Mouse (Mus musculus) kidney, embryonic 14.5 days (tissue): ENCODE results near the gene Ints13. TPM values are rescaled to one million over a fixed set of nuclear protein-coding genes. Genes with fewer than 3 reads are reported as not detected.

Source experiments
- ATAC-seq: fragments of 200-750 bp; cut with Nextera tagmentation; 2 replicates; pipeline ENCODE4 v1.8.0; 2017; ENCODE audit warnings: moderate number of reproducible peaks, mild to moderate bottlenecking, moderate TSS enrichment, moderate library complexity; ENCODE audit not compliant: low FRiP score, low TSS enrichment
- H3K27ac ChIP-seq: fragments of 300-500 bp; sonication (generic); 2 replicates; pipeline ENCODE4 v1.5.1; 2014; ENCODE audit warnings: low read depth, mild to moderate bottlenecking, low read length, moderate library complexity, mixed read lengths
- H3K27me3 ChIP-seq: fragments of 300-500 bp; sonication (generic); 2 replicates; pipeline ENCODE4 v1.6.1; 2014; ENCODE audit warnings: mild to moderate bottlenecking, low read length; ENCODE audit not compliant: control insufficient read depth, insufficient read depth
- H3K36me3 ChIP-seq: fragments of 300-500 bp; sonication (generic); 2 replicates; pipeline ENCODE4 v1.6.1; 2014; ENCODE audit warnings: low read length, mixed read lengths; ENCODE audit not compliant: control insufficient read depth, insufficient read depth
- H3K4me1 ChIP-seq: fragments of 300-500 bp; sonication (generic); 2 replicates; pipeline ENCODE4 v1.6.1; 2014; ENCODE audit warnings: low read length, mixed read lengths; ENCODE audit not compliant: control insufficient read depth, insufficient read depth
- H3K4me2 ChIP-seq: fragments of 300-500 bp; sonication (generic); replicated peaks from 2 replicates; pipeline ENCODE4 v1.6.1; 2014; ENCODE audit warnings: low read depth, mild to moderate bottlenecking, low read length
- H3K4me3 ChIP-seq: fragments of 300-500 bp; sonication (generic); 2 replicates; pipeline ENCODE4 v1.5.1; 2014; ENCODE audit warnings: mild to moderate bottlenecking, low read length
- H3K9ac ChIP-seq: fragments of 300-500 bp; sonication (generic); 2 replicates; pipeline ENCODE4 v1.6.1; 2014; ENCODE audit warnings: low read depth, mild to moderate bottlenecking, low read length, moderate library complexity
- H3K9me3 ChIP-seq: fragments of 300-500 bp; sonication (generic); 2 replicates; pipeline ENCODE4 v1.6.1; 2016; ENCODE audit warnings: low read length; ENCODE audit not compliant: control insufficient read depth
- WGBS: fragments of 180-500 bp; shearing (Covaris S2); extraction: QIAGEN DNeasy Blood & Tissue Kit; methylation state at CpG from one replicate; pipeline ENCODE4 v1.1.7; 2014; 5-methylcytosine and 5-hydroxymethylcytosine counted together
- polyA plus RNA-seq: library from polyadenylated mRNA; unstranded; fragments of >200 nt; fragmentation: Nextera tagmentation; extraction: Ambion mirVana; gene quantifications from 2 replicates; pipeline ENCODE4 v1.2.1, GENCODE M21; 2014

Gene Ints13
- 58.3 and 73.9 TPM in 2 replicates for polyA plus RNA-seq

DNA sequence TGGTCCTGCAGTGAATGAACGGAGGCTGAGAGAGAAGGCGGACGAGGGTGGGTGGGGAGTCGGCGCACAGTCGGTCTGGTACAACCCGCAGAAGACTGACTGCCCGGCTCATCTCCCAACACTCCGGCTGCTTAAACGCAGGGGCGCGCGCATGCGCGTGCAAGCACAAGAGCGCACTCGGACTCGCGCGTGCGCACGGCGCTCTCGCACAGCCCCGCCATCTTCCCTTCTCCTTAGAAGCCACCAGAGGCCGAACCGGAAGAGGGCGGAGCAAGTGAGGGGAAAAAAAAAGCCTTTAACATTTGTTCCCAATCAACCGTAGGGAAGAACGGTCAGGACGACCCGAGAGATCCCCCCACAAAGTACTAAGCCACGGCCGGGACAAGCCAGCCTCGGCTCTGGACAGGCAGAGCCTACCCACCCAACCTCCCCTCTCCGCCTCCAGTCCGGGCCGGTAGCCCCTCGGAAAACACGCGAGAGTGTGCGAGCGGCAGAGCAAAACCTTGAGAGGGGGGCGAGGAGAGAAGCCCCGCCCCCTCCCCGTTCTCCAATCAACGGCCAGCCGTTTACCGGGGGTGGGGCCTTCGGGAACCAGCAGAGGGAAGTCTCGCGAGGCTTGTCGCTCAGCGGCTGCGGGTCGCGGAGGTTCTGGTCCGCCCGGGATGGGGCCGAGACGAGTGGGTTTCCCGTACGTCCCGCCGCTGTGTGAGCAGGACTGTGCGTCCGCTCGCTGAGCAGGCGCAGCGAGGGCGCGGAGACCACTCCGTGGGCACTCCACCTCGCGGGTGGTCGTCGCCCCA, at the start of gene Ints13:
Gene Ints13 (minus strand): TSS at position 526 of the 800 bp plus-strand sequence.
- Histone ChIP-seq H3K27ac (peak within 1 kb of the TSS; percentile 96), H3K4me1 (peaks cover 25% of the 10 kb centered on the region), H3K9ac (peak within 1 kb of the TSS; percentile 86), H3K9me3 (no peaks in the 10 kb centered on the region), H3K4me2 (peak within 1 kb of the TSS; percentile 80), H3K36me3 (peaks cover 3% of the 10 kb centered on the region; the same call in 1 of the 2 replicates), H3K4me3 (peak within 1 kb of the TSS; percentile 84), H3K27me3 (no peaks in the 10 kb centered on the region)
- WGBS, result under 1% methylated on average over 77 of the region's 77 CpGs
- ATAC-seq, result peak; percentile 95

DNA sequence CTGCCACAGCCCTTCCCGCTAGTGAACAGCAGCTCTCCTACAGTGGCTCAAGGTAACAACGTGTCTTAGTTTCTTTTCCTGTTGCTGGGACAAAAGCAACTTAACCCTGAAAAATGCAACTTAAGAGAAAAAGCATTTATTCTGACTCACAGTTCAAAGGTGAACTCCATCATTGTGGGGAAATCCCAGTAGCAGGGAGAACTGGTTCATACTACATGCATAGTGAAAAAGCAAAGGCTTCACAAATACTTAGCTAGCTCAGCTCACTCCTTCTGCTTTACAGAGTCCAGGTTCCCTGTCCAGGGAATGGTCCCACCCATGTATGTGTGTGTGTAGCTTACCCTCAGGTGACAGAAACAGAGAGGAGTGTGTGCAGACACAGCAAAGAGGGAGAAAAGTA, 39.0 kb upstream of the Ints13 start:
- Histone ChIP-seq H3K4me3 (no peak overlapping the region), H3K4me1 (no peaks in the 10 kb centered on the region), H3K4me2 (no peak overlapping the region), H3K9ac (no peak overlapping the region), H3K27ac (no peak overlapping the region), H3K36me3 (peaks cover 43% of the 10 kb centered on the region), H3K27me3 (no peaks in the 10 kb centered on the region), H3K9me3 (no peaks in the 10 kb centered on the region)
- ATAC-seq, result no peak
- 91% methylated on average over 2 of the region's 2 CpGs for WGBS

DNA sequence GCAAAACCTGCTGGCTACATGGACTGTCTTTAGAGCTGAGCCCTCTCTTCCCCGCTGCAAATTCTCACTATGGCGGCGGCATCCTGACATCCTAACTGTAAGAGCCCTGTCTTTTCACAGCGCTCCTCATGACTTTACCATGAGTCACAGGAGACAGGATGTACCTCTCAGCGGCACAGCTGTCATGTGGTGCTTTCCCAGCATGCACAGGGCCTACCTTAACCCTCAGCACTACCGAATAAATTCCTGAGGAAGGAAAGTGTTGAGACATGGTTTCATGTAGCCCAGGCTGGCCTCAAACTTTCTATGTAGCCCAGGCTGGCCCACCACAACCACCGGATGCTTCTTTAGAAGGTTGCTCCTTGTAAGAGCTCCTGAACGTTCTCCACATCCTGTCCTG, 38.3 kb upstream of the Ints13 start:
- H3K4me1 ChIP-seq, result no peaks in the 10 kb centered on the region
- no peaks in the 10 kb centered on the region for H3K9me3 ChIP-seq
- no peak for ATAC-seq
- H3K27ac ChIP-seq, result no peak overlapping the region
- H3K9ac ChIP-seq, result no peak overlapping the region
- H3K4me3 ChIP-seq, result no peak overlapping the region
- 91% methylated on average over 8 of the region's 8 CpGs for WGBS
- peaks cover 43% of the 10 kb centered on the region for H3K36me3 ChIP-seq
- H3K4me2 ChIP-seq, result no peak overlapping the region
- no peaks in the 10 kb centered on the region for H3K27me3 ChIP-seq

DNA sequence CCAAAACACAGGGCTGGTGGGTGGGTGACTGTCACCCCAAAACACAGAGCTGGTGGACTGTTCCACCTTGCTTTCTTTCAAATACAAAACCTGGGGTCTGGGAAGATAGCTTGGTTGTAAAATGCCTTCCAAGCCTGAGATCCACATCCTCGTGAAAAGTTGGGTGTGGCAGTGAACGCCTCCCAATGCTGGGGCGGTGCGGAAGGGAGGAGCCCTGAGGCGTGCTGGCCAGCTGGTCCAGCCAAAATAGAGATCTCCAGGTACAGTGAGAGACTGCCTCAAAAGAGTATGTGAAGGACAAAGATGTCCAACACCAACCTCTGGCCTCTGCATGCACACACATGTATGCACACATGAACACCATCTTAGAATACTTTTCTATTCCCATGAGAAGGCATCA, 36.9 kb upstream of the Ints13 start:
- 90% methylated on average over 5 of the region's 5 CpGs for WGBS
- no peaks in the 10 kb centered on the region for H3K9me3 ChIP-seq
- no peak overlapping the region for H3K27ac ChIP-seq
- H3K27me3 ChIP-seq, result no peaks in the 10 kb centered on the region
- H3K4me1 ChIP-seq, result no peaks in the 10 kb centered on the region
- H3K36me3 ChIP-seq, result peaks cover 37% of the 10 kb centered on the region
- no peak for ATAC-seq
- no peak overlapping the region for H3K4me3 ChIP-seq
- no peak overlapping the region for H3K9ac ChIP-seq
- no peak overlapping the region for H3K4me2 ChIP-seq

DNA sequence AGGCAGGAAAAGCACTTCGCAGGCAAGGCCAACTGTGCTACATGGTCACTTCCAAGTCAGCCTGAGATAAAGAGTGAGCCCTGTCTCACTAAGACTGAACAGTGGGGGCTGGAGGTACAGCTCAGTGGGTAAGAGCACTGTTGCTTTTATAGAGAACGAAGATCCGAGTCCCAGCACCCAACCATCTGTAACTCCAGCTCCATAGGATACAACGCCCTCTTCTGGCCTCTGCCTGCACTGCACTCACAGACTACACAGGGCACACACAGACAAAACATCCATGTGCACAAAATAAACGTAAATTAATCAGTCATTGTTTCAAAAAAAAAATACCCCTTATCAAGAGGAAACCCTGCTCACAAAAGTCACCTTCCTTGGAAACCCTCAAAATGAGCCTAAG, 36.3 kb upstream of the Ints13 start:
- Histone ChIP-seq H3K9me3 (no peaks in the 10 kb centered on the region), H3K4me1 (no peaks in the 10 kb centered on the region), H3K9ac (no peak overlapping the region), H3K4me3 (no peak overlapping the region), H3K27me3 (no peaks in the 10 kb centered on the region), H3K36me3 (peaks cover 43% of the 10 kb centered on the region), H3K4me2 (no peak overlapping the region), H3K27ac (no peak overlapping the region)
- no peak for ATAC-seq
- WGBS, result 93% methylated on average over 5 of the region's 5 CpGs

DNA sequence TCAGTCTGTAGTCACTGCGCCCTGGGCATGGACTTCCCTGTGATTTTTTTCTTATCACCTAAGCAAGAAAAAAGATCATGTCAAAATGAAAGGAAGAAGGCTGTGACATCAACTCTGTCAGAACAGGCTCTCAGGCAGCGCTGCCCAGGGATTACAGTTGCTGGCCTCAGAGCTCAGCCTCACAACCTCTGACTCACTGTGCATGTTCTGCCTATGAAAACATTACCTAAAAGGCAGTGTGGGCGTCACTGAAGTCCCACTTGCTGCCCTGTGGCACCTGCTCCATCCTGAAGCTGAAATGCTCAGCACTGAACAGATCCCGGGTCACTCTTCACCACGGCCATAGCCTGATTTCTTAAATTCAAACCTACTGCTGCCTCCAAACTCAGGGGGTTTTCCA, 35.1 kb upstream of the Ints13 start:
- Histone ChIP-seq H3K36me3 (peaks cover 34% of the 10 kb centered on the region), H3K27ac (no peak overlapping the region), H3K4me3 (no peak overlapping the region), H3K4me1 (no peaks in the 10 kb centered on the region), H3K9me3 (no peaks in the 10 kb centered on the region), H3K27me3 (no peaks in the 10 kb centered on the region), H3K9ac (no peak overlapping the region), H3K4me2 (no peak overlapping the region)
- no peak for ATAC-seq
- 88% methylated on average over 5 of the region's 5 CpGs for WGBS

DNA sequence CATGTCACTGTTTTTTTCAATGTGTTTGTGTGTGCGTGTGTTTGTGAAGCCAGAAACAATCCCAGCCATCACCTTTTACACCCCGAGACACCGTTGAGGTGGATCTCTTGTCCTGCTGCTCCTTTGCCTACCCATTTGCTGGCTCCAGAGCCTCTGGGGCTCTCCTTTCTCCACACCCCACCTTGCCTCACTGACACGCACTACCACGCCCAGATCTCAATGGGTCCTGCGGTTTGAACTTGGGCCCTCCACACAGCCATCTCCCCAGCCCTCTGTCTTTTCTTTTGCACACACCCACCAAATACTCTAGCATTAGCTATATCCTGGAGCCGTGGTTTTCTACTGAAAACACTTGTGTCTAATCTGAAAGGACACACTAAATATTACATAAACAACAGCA, 34.3 kb upstream of the Ints13 start:
- no peak overlapping the region for H3K9ac ChIP-seq
- peaks cover 25% of the 10 kb centered on the region for H3K36me3 ChIP-seq
- H3K27me3 ChIP-seq, result no peaks in the 10 kb centered on the region
- no peak overlapping the region for H3K4me3 ChIP-seq
- H3K4me2 ChIP-seq, result no peak overlapping the region
- H3K4me1 ChIP-seq, result no peaks in the 10 kb centered on the region
- WGBS, result 92% methylated on average over 7 of the region's 7 CpGs
- no peak overlapping the region for H3K27ac ChIP-seq
- no peak for ATAC-seq
- no peaks in the 10 kb centered on the region for H3K9me3 ChIP-seq

DNA sequence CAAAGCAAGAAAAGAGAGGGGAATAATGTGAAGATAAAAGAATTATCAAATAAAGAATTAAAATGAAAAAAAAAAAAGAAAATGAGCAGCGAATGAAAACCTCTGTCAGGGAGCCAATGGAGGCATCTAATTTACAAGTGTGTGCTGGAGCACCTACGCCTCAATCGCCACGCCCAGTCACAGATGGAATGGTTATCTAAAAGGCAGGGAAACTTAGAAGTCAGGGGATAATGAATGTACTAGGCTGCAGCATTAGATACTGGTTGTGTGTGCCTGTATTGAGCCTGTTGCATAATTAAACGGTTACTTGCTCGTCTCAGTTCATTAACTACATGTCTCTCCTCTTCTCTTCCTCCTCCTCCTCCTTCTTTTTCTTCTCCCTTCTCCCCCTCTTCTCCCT, 33.8 kb upstream of the Ints13 start:
- Histone ChIP-seq H3K27me3 (no peaks in the 10 kb centered on the region), H3K4me3 (no peak overlapping the region), H3K4me2 (no peak overlapping the region), H3K27ac (no peak overlapping the region), H3K36me3 (peaks cover 23% of the 10 kb centered on the region), H3K4me1 (no peaks in the 10 kb centered on the region), H3K9ac (no peak overlapping the region), H3K9me3 (no peaks in the 10 kb centered on the region)
- no peak for ATAC-seq
- 70% methylated on average over 6 of the region's 6 CpGs for WGBS

DNA sequence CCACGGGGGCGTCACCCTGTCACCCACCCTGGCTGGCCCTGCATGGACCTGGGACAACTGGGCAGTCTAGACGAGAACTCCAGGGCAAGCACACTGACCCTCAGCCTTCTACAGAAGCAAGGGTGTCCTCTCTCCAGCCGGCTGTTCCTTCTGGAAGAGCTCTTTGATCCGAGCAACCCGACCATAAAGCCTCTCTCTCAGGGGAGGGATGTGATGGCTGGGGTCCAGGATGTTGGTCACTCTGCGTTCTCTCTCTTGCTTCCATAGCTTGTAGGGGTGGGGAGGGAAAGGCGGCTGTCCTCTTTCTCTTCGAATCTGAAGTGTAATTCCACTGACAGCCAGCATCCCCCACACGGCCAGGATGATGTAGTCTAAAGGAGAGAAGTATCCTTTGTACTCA, 26.0 kb upstream of the Ints13 start:
- Histone ChIP-seq H3K4me3 (no peak overlapping the region), H3K4me1 (no peaks in the 10 kb centered on the region), H3K4me2 (no peak overlapping the region), H3K27me3 (no peaks in the 10 kb centered on the region), H3K36me3 (peaks cover 52% of the 10 kb centered on the region), H3K27ac (no peak overlapping the region), H3K9me3 (no peaks in the 10 kb centered on the region), H3K9ac (no peak overlapping the region)
- WGBS, result 47% methylated on average over 10 of the region's 10 CpGs
- peak; percentile 39; the same call in 1 of the 2 replicates for ATAC-seq
